Mouse (Mus musculus) thymus, postnatal 14 days (tissue): ENCODE results near the gene Gm20388.

Experiments
- DNase-seq: peaks from one replicate; pipeline ENCODE4 v3.0.0; 2021

Gene Gm20388

DNA sequence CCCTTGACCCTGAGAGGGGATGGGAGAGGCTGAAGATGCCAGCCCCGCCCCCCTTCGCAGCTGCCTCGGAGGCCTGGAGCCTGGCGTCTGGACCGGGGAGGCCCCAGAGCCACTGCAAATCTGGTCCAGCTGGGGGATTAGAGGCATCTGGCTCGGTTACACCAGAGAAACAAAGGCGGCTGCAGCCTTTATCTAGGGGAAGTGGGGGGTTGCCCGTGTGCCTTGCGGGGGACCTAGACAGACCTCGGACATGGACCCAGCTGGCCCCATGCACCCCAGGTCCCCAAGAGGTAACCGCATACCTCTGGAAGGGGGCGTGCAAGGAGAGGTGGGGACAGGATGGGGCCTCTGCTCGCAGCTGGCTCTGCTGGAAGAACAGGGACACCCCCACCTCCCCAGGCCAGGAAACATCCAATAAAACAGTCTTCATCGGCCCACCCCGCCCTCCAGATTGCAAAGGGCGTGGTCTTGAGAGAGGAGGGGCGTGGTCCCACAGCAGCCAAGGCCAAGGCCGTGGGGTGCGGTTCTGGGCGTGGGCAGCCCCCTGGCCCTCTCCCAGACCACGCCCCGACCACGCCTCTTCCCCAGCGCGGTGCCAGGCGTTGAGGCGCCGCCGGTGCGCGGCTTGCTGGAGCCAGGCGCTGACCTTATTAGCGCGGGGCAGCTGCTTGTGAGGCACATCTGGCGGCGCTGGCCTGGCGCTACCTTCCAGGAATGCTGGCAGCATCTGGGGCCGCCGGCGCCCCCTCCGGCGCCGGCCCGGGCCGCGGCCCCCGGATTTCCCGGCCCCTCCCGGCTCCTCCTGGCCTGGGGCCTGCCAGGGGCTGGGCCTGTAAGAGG, 365.6 kb downstream of the Gm20388 start:
- DNase-seq, result peak; percentile 75

DNA sequence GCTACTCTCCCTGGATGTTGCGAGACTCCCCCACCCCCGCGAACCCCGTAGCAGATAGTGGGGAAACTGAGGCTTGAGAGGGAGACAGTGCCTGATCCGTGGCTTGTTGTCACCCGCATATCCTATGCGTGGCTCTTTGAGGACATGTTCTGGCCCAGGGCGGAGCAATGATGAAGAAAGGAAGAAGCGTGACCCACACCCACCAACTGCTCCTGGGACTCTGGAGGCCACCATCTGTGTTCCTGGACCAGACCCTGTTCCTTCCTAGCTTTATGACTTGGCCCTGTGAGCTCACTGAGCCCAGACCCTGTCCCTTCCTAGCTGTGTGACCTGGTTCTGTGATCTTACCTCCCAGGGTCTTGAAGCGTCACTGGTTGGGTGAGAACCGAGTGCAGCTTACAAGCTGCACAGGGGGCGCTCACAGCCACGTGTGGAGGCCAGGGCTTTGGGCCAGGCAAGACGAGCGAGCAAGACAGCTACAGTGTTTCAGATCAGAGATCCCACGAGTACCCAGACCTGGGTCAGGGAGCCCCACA, 366.3 kb downstream of the Gm20388 start:
- peak; percentile 55 for DNase-seq

DNA sequence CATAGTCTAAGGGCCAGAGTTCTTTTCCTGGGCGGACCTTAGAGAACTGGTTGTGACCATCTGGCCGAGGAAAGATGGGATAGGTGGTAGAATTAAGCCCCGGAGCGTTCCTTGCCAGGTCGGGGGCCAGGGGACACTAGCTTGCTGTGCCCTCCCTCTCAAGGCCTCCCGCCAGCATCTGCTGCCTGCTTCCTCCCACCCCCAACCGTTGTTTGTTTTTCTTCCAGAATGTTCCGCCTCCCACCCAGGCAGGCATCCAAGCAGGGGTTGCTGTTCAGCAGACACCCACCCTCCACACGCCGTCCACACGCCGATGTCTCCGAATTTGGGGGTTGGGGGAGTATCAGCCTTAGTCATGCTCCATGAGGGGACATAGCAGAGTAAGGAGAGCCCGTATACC, 367.4 kb downstream of the Gm20388 start:
- no peak for DNase-seq

DNA sequence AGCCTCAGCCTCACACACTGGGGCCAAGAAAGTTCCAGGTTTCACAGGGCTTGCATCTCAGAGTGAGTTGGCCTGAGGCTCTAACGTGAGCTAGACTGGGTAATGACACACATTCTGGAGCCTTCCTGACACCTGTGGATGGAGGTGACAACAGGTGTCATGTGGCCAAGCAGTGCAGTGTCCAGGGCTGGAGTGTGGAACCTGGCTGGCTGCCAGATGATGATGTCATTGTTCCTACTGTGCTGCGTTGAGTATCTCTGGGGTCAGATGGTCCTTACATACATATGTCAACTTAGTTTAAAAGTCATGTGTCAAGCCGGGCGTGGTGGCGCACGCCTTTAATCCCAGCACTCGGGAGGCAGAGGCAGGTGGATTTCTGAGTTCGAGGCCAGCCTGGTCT, 368.8 kb downstream of the Gm20388 start:
- no peak for DNase-seq

DNA sequence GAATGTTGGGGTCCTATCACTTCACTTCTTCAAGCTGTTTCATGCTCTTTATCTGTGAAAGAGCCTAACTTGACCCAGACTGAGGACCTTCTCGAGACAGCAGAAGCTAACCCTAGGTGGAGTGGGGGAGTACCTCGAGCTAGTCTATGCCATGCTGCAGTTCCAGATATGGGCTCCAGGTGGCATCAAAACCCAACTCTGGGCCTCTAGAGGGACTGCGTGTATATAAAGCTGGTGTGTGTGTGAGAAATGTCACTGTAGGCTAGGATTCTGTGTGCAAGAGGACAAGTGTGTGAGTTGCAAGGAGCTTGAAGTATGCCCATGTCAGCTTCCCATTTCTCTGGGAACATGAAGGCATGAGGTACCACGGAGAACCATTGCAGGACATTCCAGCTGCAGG, 370.8 kb downstream of the Gm20388 start:
- DNase-seq, result peak; percentile 90

DNA sequence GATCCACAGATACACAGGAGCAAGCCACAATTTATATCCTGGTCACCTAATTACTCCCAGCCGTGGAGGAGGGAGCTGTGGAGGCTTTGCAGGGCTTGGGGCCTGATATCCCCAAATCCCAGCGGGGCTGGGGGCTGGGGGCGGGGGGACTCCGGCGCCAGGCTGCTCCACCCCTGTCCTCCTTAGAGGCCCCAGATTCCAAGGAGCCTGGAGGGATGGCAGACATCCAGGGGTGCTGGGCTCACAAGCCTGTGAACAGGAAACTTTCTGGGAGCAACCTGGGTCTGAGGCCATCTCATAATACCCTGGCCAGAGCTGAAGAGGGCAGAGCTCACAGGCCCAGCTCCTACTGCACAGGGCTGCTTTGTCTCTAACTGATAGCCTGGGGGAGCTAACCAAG, 371.8 kb downstream of the Gm20388 start:
- DNase-seq, result no peak

DNA sequence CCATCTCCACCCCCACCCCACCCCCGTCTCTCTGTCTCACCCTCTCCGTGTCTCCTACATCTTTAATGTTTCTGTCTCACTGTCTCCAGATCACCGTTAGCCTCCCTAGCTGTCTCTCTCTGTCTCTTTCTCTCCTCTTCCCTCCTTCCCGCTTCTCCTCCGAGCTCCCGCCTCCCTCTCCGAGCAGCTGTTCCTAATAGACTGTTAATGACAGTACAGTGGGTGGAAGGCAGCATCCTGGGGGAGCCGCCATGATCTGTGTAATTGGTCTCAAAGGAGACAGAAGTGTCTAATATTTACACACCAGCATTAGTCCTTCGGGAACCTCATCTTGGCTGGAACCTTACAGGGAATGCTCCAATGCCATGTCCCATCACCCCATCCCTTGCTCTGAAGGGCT, 373.6 kb downstream of the Gm20388 start:
- DNase-seq, result no peak

DNA sequence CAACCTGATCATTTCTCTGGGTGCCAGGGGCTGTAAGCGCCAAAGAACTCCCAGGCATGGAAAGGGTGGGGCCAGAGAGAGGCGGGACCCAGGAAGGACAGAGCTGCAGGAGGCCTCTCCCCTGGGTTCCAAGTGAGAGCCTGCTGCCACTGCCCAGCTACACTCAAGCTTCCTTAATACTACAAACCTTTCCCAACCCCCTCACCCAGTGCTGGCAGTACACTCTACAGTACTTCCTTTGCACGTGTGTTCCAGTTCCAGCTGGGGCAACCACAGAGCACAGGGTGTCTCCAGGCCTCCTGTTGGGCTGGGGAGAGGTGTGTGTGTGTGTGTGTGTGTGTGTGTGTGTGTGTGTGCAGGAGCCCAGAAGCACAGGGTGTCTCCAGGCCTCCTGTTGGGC, 374.4 kb downstream of the Gm20388 start:
- DNase-seq, result peak; percentile 80

DNA sequence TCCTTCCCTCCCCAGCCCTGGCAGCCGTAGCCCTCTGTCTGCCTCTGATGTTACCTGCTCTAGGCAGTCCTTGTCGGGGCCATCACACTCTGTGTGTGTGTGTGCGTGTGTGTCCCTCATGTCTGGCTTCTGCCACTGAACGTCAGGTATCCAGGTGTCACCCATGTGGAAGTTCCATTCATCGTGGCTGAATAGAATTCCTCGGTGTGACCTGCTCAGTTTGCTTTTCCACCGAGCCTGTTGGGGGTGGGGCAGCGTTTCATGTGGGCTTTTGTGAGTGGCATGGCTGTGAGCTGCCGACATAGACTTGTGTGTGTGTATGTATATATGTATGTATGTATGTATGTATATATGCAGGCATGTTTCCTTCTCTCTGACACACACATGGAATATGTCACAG, 375.2 kb downstream of the Gm20388 start:
- peak; percentile 61 for DNase-seq

DNA sequence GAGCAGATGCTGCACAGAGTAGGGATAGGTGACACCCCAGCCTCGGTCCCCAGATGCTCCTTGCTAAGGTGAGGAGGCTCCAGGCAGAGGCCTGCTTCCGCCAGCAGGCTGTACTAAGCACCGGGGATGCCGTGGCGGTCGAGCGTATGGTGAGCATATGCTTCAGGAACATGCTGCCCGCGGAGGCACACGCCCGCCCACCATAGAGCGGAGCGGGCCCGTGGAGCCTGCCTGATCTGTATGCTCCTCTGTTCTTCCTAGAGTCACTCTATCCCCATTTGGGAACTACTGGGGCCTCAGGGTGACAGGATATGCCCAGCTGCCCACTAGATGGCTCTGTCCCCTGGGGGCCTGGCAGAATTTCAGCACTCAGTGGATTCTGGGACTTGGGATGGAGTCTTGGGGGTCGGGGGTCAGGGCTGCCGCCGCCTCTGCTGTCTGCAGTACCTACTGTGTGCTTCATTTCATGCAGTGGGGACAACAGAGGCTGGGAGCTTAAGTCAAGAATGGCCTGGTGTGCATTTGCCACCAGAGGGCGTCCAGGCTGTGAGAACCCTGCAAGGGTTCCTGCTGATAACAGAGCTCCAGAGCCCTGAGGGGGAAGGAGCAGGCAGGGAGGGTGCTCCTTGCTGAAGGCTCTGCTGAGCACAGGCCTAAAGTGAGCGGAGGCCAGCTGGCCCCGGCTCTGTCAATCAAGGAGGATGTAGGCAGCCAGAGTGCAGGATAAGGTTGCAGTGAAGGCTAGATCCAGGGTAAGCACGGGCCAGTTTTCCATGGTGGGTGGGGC, 377.7 kb downstream of the Gm20388 start:
- DNase-seq, result peak; percentile 80

DNA sequence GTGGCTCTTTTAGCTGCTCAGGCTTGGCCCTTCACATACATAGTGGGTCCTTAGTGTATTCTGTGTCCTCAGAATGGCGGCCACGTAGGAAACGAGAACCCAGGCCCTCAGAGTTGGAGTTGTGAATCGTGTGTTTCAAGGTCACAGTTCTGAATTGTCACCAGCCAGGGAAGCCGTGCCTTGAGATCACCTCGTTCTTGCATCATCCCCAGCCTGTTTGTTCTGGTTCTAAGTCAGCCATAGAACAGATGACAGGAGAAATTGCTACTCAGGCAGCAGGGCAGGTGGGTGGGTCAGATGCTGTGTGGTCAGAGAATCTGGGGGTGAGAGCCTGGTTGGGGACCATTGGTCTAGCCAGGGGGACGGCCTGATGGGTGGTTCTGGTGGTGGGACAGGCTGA, 378.6 kb downstream of the Gm20388 start:
- DNase-seq, result no peak

DNA sequence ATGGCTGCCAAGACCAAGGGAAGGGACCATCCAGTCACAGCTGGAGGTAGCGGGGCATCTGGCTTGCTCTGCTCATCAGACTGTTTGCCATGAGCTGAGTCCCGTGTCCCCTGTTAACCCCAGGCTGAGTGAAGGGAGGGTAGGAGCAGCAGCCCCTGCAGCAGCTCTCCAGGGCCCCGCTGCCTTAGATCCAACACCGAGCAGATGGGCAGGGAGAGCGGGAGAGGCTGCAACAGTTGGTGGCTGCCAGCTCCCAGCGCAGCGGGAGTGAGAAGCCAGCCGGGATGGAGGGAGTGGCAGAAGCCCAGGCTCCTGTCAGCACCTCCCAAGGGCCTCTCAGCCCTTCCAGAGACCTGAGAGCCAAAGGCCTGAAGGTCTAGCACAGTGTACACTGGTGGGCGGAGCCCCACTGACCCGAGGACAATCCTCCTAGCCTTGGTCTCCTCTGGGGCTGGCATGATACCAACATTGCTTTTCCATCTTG, 379.1 kb downstream of the Gm20388 start:
- no peak for DNase-seq

DNA sequence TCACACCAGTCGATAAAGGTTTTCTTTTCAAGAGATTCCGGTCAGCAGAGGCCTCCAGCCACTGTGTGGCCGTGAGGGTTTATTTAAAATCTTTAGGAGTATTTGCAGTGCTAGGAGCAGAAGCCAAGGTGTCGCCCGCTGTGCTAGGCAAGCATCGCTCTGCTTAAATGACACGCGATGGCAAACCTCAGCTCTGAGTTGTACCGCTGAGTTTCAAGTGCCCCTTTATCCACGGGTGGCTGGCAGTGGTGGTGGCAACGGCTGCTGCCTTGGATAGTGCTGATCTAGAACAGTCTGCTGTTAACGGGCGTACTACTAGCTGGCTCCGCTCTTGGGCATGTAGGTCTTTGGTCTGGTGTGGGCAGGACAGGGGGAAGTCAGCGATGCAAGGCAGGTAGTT, 380.0 kb downstream of the Gm20388 start:
- no peak for DNase-seq

DNA sequence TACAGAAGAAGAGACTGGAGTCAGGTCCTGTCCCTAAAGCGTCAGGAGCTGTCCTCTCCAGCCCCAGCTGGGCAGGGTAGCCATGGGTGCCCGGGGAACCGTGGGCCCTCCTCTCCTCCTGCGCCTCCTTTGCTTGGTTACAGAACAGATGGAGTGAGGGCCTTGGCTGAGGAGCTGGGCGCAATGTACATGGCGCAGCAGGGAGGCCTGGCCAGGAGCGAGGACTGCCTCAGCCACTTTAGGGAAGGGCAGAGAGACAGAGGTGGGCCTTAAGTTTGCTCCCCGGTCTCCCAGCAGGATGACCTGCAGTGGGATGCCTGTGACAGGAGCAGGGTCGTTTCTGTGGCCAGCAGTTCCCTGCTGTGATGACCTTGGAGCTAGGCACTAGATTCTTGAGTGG, 381.0 kb downstream of the Gm20388 start:
- no peak for DNase-seq

DNA sequence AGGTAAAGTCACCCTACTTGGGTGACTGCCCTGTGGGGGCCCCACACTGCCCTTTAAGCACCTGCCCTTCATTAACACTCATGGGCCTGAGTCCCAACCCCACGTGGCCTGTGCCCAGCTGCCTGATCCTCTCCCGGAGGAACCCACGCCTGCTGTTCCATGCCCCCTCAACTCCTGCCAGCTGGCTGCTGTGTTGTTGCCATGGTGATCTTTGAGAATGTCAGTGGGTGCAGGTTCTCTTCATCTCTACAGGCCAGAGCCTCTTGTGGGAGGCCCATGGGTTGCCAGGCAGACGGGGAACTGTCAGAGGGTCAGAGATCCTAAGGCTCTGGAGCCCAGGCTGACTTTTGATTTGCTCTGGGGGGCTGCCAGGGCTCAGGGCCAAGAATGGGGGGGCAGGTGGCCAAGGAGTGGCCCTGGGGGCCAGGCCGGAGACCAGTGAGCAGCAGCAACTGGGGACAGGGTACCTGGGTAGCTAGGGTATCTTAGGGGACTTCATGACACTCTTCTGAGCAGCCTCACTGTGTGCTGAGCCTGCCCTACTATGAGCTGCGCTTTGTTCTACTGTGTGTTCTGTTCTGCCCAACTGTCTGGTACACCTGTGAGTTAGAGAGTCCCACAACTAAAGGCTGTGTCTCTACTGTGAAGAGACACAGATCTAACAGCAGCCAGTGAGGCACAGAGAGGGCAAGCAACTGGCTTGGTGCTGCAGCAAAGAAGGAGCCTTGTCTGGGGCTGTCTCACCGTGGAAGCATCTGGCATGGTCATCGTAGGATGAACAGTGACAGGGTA, 381.9 kb downstream of the Gm20388 start:
- DNase-seq, result peak; percentile 58

DNA sequence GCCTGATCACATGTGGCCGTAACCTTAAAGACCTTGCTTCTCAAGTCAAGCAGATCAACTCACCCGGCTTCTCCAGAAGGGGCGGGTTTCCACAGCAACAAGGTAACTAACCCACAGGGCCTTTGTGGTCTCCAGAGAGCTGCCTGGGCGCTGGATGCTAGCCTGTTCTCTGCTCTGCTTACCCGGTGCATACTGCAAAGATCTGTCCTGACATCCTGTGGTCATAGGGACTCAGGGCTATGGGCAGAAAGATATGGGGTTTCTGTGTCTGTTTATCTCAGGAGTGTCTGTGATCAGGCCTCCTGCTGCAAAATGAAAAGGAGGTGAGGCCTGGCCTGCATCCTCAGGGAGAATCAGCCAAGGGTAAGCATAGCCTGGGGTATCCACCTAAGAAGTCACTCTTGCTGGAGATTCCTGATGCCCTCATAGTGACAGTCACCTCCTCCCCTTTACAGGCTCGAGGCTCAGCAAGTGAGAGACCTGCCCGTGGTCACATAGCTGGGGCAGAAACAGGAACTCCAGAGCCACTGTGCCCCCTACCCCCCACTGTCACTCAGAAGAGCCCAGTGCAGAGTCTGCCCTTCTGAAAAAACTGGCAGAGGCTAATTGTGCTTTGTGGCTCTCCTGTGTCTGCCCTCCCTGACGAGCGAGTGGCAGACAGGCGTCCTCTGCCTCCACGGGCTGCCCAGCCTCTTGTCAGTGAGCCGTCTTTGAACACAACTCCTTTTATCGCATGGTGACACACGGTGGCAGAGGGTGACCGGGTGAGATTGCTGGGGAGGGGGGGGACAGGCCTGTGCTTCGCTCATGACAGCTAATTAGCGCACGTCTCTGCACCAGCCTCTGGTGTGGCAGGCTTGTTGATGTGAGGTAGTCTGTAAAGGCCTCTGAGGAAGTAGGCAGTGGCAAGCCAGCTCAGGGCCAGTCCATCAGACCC, 383.0 kb downstream of the Gm20388 start:
- peak; percentile 54 for DNase-seq

DNA sequence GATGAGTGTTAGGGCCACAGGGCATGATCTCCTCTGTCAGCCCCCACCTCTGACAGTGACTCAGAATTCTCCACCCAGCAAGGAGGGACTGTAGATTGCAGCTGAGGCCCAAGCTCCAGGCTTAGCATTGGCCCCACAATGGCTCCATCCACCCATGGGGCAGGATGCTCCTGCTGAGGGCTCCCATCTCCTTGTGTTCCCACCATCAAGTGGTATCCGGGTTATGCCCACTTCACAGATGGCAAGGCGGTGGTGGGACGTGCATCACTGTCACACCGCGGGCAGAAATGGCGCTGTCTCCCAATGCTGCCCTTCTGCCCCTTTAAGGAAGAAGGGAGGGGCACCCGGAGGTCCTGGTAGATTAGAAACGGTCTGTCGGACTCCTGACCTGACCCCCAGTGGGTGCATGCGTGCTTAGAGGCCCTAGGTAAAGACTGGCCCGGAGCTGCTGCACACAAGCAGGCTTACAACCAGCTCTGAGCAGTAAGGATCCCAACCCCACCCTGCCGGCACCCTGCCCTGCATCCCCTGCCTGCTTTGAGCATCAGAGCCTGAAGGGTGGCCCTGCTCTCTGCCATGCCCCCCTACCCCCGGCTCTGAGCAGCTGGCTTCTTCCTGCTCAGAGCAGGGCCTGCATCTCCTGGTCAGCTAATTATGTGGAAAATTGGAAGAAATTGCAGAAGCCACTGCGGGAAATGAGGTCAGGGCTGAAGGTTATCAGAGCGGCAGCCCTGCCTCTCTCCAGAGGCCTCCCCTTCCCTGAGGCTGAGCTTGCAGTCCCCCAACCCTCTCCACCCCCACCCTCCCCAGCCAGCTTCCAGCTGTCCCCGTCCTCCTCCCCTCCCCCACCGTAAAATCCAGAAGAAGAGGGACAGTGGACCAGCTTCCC, 384.6 kb downstream of the Gm20388 start:
- no peak for DNase-seq

DNA sequence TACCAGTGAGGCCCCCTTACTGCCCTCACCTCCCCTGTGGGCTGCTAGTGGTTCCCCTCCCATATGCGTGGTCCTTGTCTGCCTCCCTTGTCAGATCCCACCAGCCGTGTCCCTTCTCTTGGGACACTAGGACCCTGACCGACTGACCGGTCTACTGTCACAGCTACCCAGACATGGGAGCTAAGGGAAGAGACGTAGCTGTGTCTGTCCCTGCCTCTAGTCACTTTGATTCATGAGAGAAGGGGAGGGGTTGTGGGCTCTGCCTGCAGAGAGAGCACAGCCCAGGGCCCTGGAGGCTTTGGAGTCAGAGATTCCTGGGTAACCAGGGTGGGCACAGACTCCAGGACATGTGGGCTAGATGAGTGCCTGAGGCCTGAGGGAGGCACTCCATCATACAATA, 386.4 kb downstream of the Gm20388 start:
- no peak for DNase-seq

DNA sequence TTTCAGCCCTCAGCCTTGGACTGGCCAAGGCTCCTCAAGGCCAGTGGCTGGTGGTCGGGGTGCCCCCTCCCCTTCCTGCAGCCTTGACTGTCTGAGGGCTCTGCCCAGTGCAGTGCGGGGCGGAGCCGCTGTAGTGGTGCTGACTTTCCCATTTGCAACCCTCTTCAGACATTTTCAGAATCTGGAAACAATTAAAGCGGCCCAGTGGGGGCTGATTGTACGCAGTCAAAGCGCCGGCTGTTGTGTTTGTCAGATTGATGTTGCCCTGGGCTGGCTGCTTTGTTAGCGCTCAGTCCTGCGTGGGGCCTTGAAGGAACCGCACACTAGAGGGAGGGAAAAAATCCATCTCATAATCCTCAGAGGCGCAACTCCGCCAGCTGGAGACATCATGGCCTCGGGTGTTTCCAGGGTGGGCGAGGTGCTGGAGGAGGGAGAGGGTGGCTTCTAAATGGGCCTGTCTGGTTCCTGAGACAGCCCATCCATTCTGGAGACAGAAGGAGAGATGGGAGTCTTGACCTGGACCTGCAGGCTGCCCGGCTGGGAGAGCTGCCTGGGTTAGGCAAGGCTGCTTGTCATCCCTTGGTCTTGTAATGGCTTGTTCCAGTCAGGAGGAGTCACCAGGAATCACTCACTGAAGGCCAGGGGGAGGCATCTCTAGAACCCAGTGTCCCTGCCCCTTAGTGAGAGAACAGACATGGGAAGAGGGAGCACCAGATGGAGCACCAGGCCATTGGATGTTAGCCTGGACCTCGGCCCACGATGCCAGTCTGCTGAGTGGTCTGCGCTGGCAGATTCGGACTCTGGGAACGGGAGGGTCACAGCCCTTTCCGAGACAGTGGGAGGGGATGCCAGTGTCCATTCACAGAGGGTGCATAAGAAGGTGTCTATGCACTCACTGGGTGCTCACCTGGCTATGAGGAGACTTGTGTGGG, 388.2 kb downstream of the Gm20388 start:
- no peak for DNase-seq
